ENCODE assay signal across 13 mouse cellular contexts in genomic region chr8:107329595-107329994, GRCm38 (mm10). TPM values are rescaled to one million over a fixed set of nuclear protein-coding genes. Genes with fewer than 3 reads are reported as not detected.
DNase-seq lines count a peak whose midpoint lies in the region; ATAC-seq lines count a peak whose summit lies in the region.
"Had no signal": no experiment of that assay in that cellular context is flagged by ENCODE, and none has a peak within 500 bp of the region (broad histone marks: within the 10 kb centered on the region; RNA-seq: fewer than 3 reads in every experiment).

No protein-coding gene starts in this region.

- no peak for ATAC-seq in liver, embryonic 12.5 days
- ATAC-seq: midbrain, embryonic 13.5 days had no signal

- H3K27me3 ChIP-seq in liver, embryonic 12.5 days (replicated peaks) = no peaks in the 10 kb centered on the region
- H3K27me3 ChIP-seq: midbrain, embryonic 13.5 days; neural tube, embryonic 15.5 days had no signal

- H3K27ac ChIP-seq in liver, embryonic 12.5 days = no peak overlapping the region
- H3K27ac ChIP-seq: midbrain, embryonic 13.5 days; neural tube, embryonic 15.5 days had no signal

- H3K36me3 ChIP-seq in liver, embryonic 12.5 days = no peaks in the 10 kb centered on the region
- H3K36me3 ChIP-seq: midbrain, embryonic 13.5 days; neural tube, embryonic 15.5 days had no signal

- peak; percentile 35 for DNase-seq in adrenal gland, postnatal 14 days
- DNase-seq in adrenal gland, postnatal 4 days (ENCODE audit: low spot score in 2 of 2) = no peak
- peak; percentile 8 for DNase-seq in liver
- DNase-seq in R1 (ENCODE audit: low read depth, low spot score) = peak; percentile 28
- DNase-seq in lung, postnatal 4 days = peak; percentile 15 to 20
- DNase-seq in ovary, postnatal 36 days (ENCODE audit: low spot score) = no peak
- DNase-seq in retina, postnatal 1 day = no peak
- DNase-seq: B cell, adult 2 months; cerebellum, postnatal 10 days; heart, adult 18-20 months had no signal

- H3K9ac ChIP-seq in liver, embryonic 12.5 days = no peak overlapping the region
- H3K9ac ChIP-seq: midbrain, embryonic 13.5 days; neural tube, embryonic 15.5 days had no signal

- WGBS in liver, embryonic 12.5 days (ENCODE audit: insufficient replicate concordance) = 20% methylated on average over 1 of the region's 1 CpGs

- H3K4me1 ChIP-seq in liver, embryonic 12.5 days = no peaks in the 10 kb centered on the region
- H3K4me1 ChIP-seq: midbrain, embryonic 13.5 days; neural tube, embryonic 15.5 days had no signal

- H3K4me2 ChIP-seq in liver, embryonic 12.5 days = no peak overlapping the region
- H3K4me2 ChIP-seq: midbrain, embryonic 13.5 days; neural tube, embryonic 15.5 days had no signal

- H3K4me3 ChIP-seq in liver, embryonic 12.5 days = no peak overlapping the region
- H3K4me3 ChIP-seq: midbrain, embryonic 13.5 days; neural tube, embryonic 15.5 days had no signal

- H3K9me3 ChIP-seq in liver, embryonic 12.5 days (replicated peaks) = no peaks in the 10 kb centered on the region
- H3K9me3 ChIP-seq: midbrain, embryonic 13.5 days; neural tube, embryonic 15.5 days had no signal

RNA-seq across cellular contexts. Expression of gene Nfat5, which starts 36.3 kb away (rescaled TPM):
- total RNA-seq in adrenal gland, postnatal 14 days (2021) = 108 and 110 TPM in 2 replicates
- total RNA-seq in adrenal gland, postnatal 4 days (2021) = 100 to 1,000 TPM; 154 to 167 TPM
- polyA plus RNA-seq in liver, embryonic 12.5 days (2016; fragmentation: Nextera tagmentation; extraction: Ambion mirVana) = 3.4 and 3.5 TPM in 2 replicates

Comparison
In these comparisons a context has a peak if more than half of its experiments do, and no peak if none do; other contexts are left out.
1. DNase-seq: peak in adrenal gland, postnatal 14 days (single experiment), liver (single experiment), R1 (single experiment) and lung, postnatal 4 days (2 of 2); none in adrenal gland, postnatal 4 days (0 of 2), ovary, postnatal 36 days (single experiment) and retina, postnatal 1 day (single experiment).